Mouse (Mus musculus) liver, adult 2 months (tissue): Measurements from ENCODE around the gene Tmem100. TPM values are rescaled to one million over a fixed set of nuclear protein-coding genes. Genes with fewer than 3 reads are reported as not detected.

Experiments
- DNase-seq: peaks from one replicate; pipeline ENCODE4 v3.0.0-alpha.2; 2011; ENCODE audit warnings: low read depth, low spot score; ENCODE audit errors: extremely low read depth
- H3K27ac ChIP-seq: fragments of 200-500 bp; replicated peaks from 2 replicates; pipeline ENCODE4 v1.5.1; 2012; ENCODE audit warnings: low read depth, mild to moderate bottlenecking, control low read depth, inconsistent platforms, low read length; ENCODE audit not compliant: insufficient read depth
- H3K27me3 ChIP-seq: fragments of 200-500 bp; 2 replicates; pipeline ENCODE4 v1.6.1; 2012; ENCODE audit warnings: mild to moderate bottlenecking, moderate library complexity, low read length, inconsistent platforms; ENCODE audit not compliant: control insufficient read depth, insufficient read depth
- H3K36me3 ChIP-seq: fragments of 200-500 bp; 2 replicates; pipeline ENCODE4 v1.6.1; 2012; ENCODE audit warnings: low read length, inconsistent platforms; ENCODE audit not compliant: control insufficient read depth, insufficient read depth
- H3K4me1 ChIP-seq: fragments of 200-500 bp; 2 replicates; pipeline ENCODE4 v1.6.1; 2011; ENCODE audit warnings: low read length; ENCODE audit not compliant: control insufficient read depth, insufficient read depth
- H3K4me3 ChIP-seq: fragments of 200-500 bp; 2 replicates; pipeline ENCODE4 v1.5.1; 2011; ENCODE audit warnings: low read depth, mild to moderate bottlenecking, control low read depth, low read length, moderate library complexity; ENCODE audit not compliant: insufficient read depth
- H3K79me2 ChIP-seq: fragments of 200-500 bp; 2 replicates; pipeline ENCODE4 v1.6.1; 2012; ENCODE audit warnings: inconsistent platforms, mild to moderate bottlenecking, low read length, moderate library complexity; ENCODE audit not compliant: control insufficient read depth, insufficient read depth
- H3K9ac ChIP-seq: fragments of 200-500 bp; 2 replicates; pipeline ENCODE4 v1.6.1; 2012; ENCODE audit warnings: low read depth, mild to moderate bottlenecking, control low read depth, inconsistent platforms, low read length
- CTCF ChIP-seq: fragments of 200-500 bp; IDR thresholded peaks from 2 replicates; pipeline ENCODE4 v1.5.1; 2011; ENCODE audit warnings: low read depth, low read length, control low read depth
- POLR2A ChIP-seq: fragments of 200-500 bp; IDR thresholded peaks from 2 replicates; pipeline ENCODE4 v1.6.1; 2011; ENCODE audit warnings: low read length, control low read depth; ENCODE audit not compliant: insufficient read depth; ENCODE audit errors: extremely low read depth
- WGBS: fragments of 180-500 bp; shearing (Covaris S2); methylation state at CpG from one replicate; pipeline ENCODE4 v1.1.7; 2018; 5-methylcytosine and 5-hydroxymethylcytosine counted together
- polyA plus RNA-seq: library from polyadenylated mRNA; depleted of rRNA; stranded (reverse); fragments of >200 nt; gene quantifications from 2 replicates; pipeline ENCODE4 v1.2.3, GENCODE M21; 2012
- total RNA-seq: library from RNA; depleted of rRNA; stranded (reverse); fragments of >200 nt; gene quantifications from 2 replicates; pipeline ENCODE4 v1.2.3, GENCODE M21; 2014

Gene Tmem100
- total and polyA plus RNA-seq, 2 experiments: 0.09 TPM; not detected in 1

- WGBS: 74% methylated on average over 4 of the region's 4 CpGs
- Histone ChIP-seq H3K4me3 (no peak overlapping the region), H3K27ac (no peak overlapping the region), H3K4me1 (no peaks in the 10 kb centered on the region), H3K79me2 (no peaks in the 10 kb centered on the region), H3K27me3 (no peaks in the 10 kb centered on the region), H3K9ac (no peak overlapping the region), H3K36me3 (no peaks in the 10 kb centered on the region)
- no peak for TF ChIP-seq CTCF
- no peak for TF ChIP-seq POLR2A
- no peak for DNase-seq
These were observed 23.7 kb downstream of the Tmem100 start for GRCm38 (mm10) chr11:90053820-90054219.

GRCm38 (mm10) chr11:90054401-90054800 is 24.3 kb downstream of the Tmem100 start:
- 56% methylated on average over 7 of the region's 7 CpGs for WGBS
- H3K4me1 ChIP-seq: no peaks in the 10 kb centered on the region
- H3K27ac ChIP-seq: no peak overlapping the region
- H3K79me2 ChIP-seq: no peaks in the 10 kb centered on the region
- no peaks in the 10 kb centered on the region for H3K36me3 ChIP-seq
- no peak overlapping the region for H3K4me3 ChIP-seq
- DNase-seq: no peak
- no peak overlapping the region for H3K9ac ChIP-seq
- H3K27me3 ChIP-seq: no peaks in the 10 kb centered on the region; the same call in 1 of the 2 replicates
- no peak for TF ChIP-seq POLR2A
- TF ChIP-seq CTCF: no peak

GRCm38 (mm10) chr11:90057070-90057469 is 26.9 kb downstream of the Tmem100 start:
- no peak overlapping the region for H3K9ac ChIP-seq
- H3K27ac ChIP-seq: no peak overlapping the region
- H3K4me1 ChIP-seq: no peaks in the 10 kb centered on the region
- no peaks in the 10 kb centered on the region for H3K79me2 ChIP-seq
- no peak for DNase-seq
- 67% methylated on average over 2 of the region's 2 CpGs for WGBS
- no peaks in the 10 kb centered on the region for H3K36me3 ChIP-seq
- H3K27me3 ChIP-seq: no peaks in the 10 kb centered on the region; the same call in 1 of the 2 replicates
- H3K4me3 ChIP-seq: no peak overlapping the region
- no peak for TF ChIP-seq POLR2A

- Histone ChIP-seq H3K27ac (no peak overlapping the region), H3K36me3 (no peaks in the 10 kb centered on the region), H3K4me3 (no peak overlapping the region), H3K4me1 (no peaks in the 10 kb centered on the region), H3K9ac (no peak overlapping the region), H3K79me2 (no peaks in the 10 kb centered on the region), H3K27me3 (no peaks in the 10 kb centered on the region; the same call in 1 of the 2 replicates)
- no peak for DNase-seq
- TF ChIP-seq POLR2A (no peak), CTCF (no peak)
These were observed 29.1 kb downstream of the Tmem100 start for GRCm38 (mm10) chr11:90059241-90059640.

- no peak overlapping the region for H3K27ac ChIP-seq
- TF ChIP-seq CTCF: no peak
- no peak for TF ChIP-seq POLR2A
- 86% methylated on average over 3 of the region's 3 CpGs for WGBS
These were observed 32.5 kb downstream of the Tmem100 start for GRCm38 (mm10) chr11:90062657-90063056.

GRCm38 (mm10) chr11:90066405-90067250 is 36.5 kb downstream of the Tmem100 start:
- Histone ChIP-seq H3K79me2 (no peaks in the 10 kb centered on the region), H3K9ac (no peak overlapping the region), H3K36me3 (no peaks in the 10 kb centered on the region), H3K4me1 (no peaks in the 10 kb centered on the region), H3K27ac (no peak overlapping the region), H3K4me3 (no peak overlapping the region), H3K27me3 (no peaks in the 10 kb centered on the region)
- no peak for DNase-seq
- 89% methylated on average over 23 of the region's 23 CpGs for WGBS
- TF ChIP-seq CTCF (no peak), POLR2A (no peak)

More at GRCm38 (mm10) chr11:90062657-90063056, 32.5 kb downstream of the Tmem100 start:
- no peak overlapping the region for H3K9ac ChIP-seq
- H3K4me3 ChIP-seq: no peak overlapping the region
- H3K27me3 ChIP-seq: no peaks in the 10 kb centered on the region; the same call in 1 of the 2 replicates
- no peak for DNase-seq
- H3K79me2 ChIP-seq: no peaks in the 10 kb centered on the region
- no peaks in the 10 kb centered on the region for H3K36me3 ChIP-seq
- H3K4me1 ChIP-seq: no peaks in the 10 kb centered on the region
